Mouse (Mus musculus): ENCODE results near the gene Cracr2b. TPM values are rescaled to one million over a fixed set of nuclear protein-coding genes. Genes with fewer than 3 reads are reported as not detected.

The Cracr2b gene
- polyA plus RNA-seq, 1 experiment from 2014 or later = 8.1 TPM

- DNase-seq (ENCODE audit: low spot score) = no peak
- no peak overlapping the region for H3K4me3 ChIP-seq (replicated peaks; ENCODE audit: low read length)
- H3K36me3 ChIP-seq (replicated peaks; ENCODE audit: control insufficient read depth, insufficient read depth) = peaks cover 24% of the 10 kb centered on the region
- ATAC-seq (ENCODE audit: low FRiP score) = no peak
- no peak overlapping the region for H3K4me2 ChIP-seq (replicated peaks)
- WGBS = 87% methylated on average over 5 of the region's 5 CpGs
- no peak overlapping the region for H3K9ac ChIP-seq
- no peaks in the 10 kb centered on the region for H3K27me3 ChIP-seq (ENCODE audit: control insufficient read depth, insufficient read depth, low read length)
- H3K4me1 ChIP-seq (replicated peaks; ENCODE audit: control insufficient read depth, insufficient read depth, low read length) = no peaks in the 10 kb centered on the region
- no peaks in the 10 kb centered on the region for H3K9me3 ChIP-seq (ENCODE audit: control insufficient read depth, low read length)
- H3K27ac ChIP-seq = no peak overlapping the region
These were observed 41.6 kb downstream of the Cracr2b start for GRCm38 (mm10) chr7:141502556-141502905.

- no peak for ATAC-seq (ENCODE audit: low FRiP score)
- Histone ChIP-seq H3K4me2 (replicated peaks) (no peak overlapping the region), H3K4me1 (replicated peaks; ENCODE audit: control insufficient read depth, insufficient read depth, low read length) (no peaks in the 10 kb centered on the region), H3K9me3 (ENCODE audit: control insufficient read depth, low read length) (no peaks in the 10 kb centered on the region), H3K27ac (no peak overlapping the region), H3K36me3 (replicated peaks; ENCODE audit: control insufficient read depth, insufficient read depth) (peaks cover 11% of the 10 kb centered on the region), H3K27me3 (ENCODE audit: control insufficient read depth, insufficient read depth, low read length) (no peaks in the 10 kb centered on the region), H3K4me3 (replicated peaks; ENCODE audit: low read length) (no peak overlapping the region), H3K9ac (no peak overlapping the region)
- DNase-seq (ENCODE audit: low spot score) = no peak
- 78% methylated on average over 2 of the region's 2 CpGs for whole genome bisulfite sequencing
These were observed 45.4 kb downstream of the Cracr2b start for GRCm38 (mm10) chr7:141506278-141506677.

- H3K27me3 ChIP-seq (ENCODE audit: control insufficient read depth, insufficient read depth, low read length) = no peaks in the 10 kb centered on the region
- peaks cover 24% of the 10 kb centered on the region for H3K36me3 ChIP-seq (replicated peaks; ENCODE audit: control insufficient read depth, insufficient read depth)
- H3K4me1 ChIP-seq (replicated peaks; ENCODE audit: control insufficient read depth, insufficient read depth, low read length) = no peaks in the 10 kb centered on the region
- H3K27ac ChIP-seq = no peak overlapping the region
- H3K9ac ChIP-seq = no peak overlapping the region
- no peak for DNase-seq (ENCODE audit: low spot score)
- H3K9me3 ChIP-seq (ENCODE audit: control insufficient read depth, low read length) = no peaks in the 10 kb centered on the region
- no peak overlapping the region for H3K4me2 ChIP-seq (replicated peaks)
- H3K4me3 ChIP-seq (replicated peaks; ENCODE audit: low read length) = no peak overlapping the region
- no peak for ATAC-seq (ENCODE audit: low FRiP score)
These were observed 47.3 kb downstream of the Cracr2b start for GRCm38 (mm10) chr7:141508160-141508559.

- H3K27ac ChIP-seq = no peak overlapping the region
These were observed 49.3 kb downstream of the Cracr2b start for GRCm38 (mm10) chr7:141510196-141510595.

GRCm38 (mm10) chr7:141510681-141511191 is 49.8 kb downstream of the Cracr2b start:
- ATAC-seq (ENCODE audit: low FRiP score) = no peak
- Histone ChIP-seq H3K9me3 (ENCODE audit: control insufficient read depth, low read length) (no peaks in the 10 kb centered on the region), H3K4me1 (replicated peaks; ENCODE audit: control insufficient read depth, insufficient read depth, low read length) (no peaks in the 10 kb centered on the region), H3K4me2 (replicated peaks) (no peak overlapping the region), H3K27ac (no peak overlapping the region), H3K4me3 (replicated peaks; ENCODE audit: low read length) (no peak overlapping the region), H3K27me3 (ENCODE audit: control insufficient read depth, insufficient read depth, low read length) (no peaks in the 10 kb centered on the region), H3K36me3 (replicated peaks; ENCODE audit: control insufficient read depth, insufficient read depth) (peaks cover 47% of the 10 kb centered on the region), H3K9ac (no peak overlapping the region)
- peak; percentile 24 for DNase-seq (ENCODE audit: low spot score)
- 73% methylated on average over 8 of the region's 8 CpGs for WGBS

More at GRCm38 (mm10) chr7:141510196-141510595, 49.3 kb downstream of the Cracr2b start:
- Histone ChIP-seq H3K27me3 (ENCODE audit: control insufficient read depth, insufficient read depth, low read length) (no peaks in the 10 kb centered on the region), H3K36me3 (replicated peaks; ENCODE audit: control insufficient read depth, insufficient read depth) (peaks cover 42% of the 10 kb centered on the region), H3K4me2 (replicated peaks) (no peak overlapping the region), H3K4me1 (replicated peaks; ENCODE audit: control insufficient read depth, insufficient read depth, low read length) (no peaks in the 10 kb centered on the region), H3K9ac (no peak overlapping the region), H3K4me3 (replicated peaks; ENCODE audit: low read length) (no peak overlapping the region), H3K9me3 (ENCODE audit: control insufficient read depth, low read length) (no peaks in the 10 kb centered on the region)
- whole genome bisulfite sequencing = 94% methylated on average over 5 of the region's 5 CpGs
- DNase-seq (ENCODE audit: low spot score) = no peak
- no peak for ATAC-seq (ENCODE audit: low FRiP score)

Other genes with a start within 250 kb of the Cracr2b start
- 0.20 and 0.66 TPM in 2 replicates for gene Lmntd2, start 247.0 kb upstream of the Cracr2b start, polyA plus RNA-seq (2014; fragmentation: Nextera tagmentation; extraction: Ambion mirVana)
- gene Rassf7, start 245.2 kb upstream of the Cracr2b start, polyA plus RNA-seq (2014; fragmentation: Nextera tagmentation; extraction: Ambion mirVana) = 20.2 and 23.5 TPM in 2 replicates
- gene Phrf1, start 232.3 kb upstream of the Cracr2b start, polyA plus RNA-seq (2014; fragmentation: Nextera tagmentation; extraction: Ambion mirVana) = 61.8 and 63.5 TPM in 2 replicates
- 1.4 and 1.6 TPM in 2 replicates for gene Irf7, start 194.6 kb upstream of the Cracr2b start, polyA plus RNA-seq (2014; fragmentation: Nextera tagmentation; extraction: Ambion mirVana)
- gene Cdhr5, start 184.3 kb upstream of the Cracr2b start, polyA plus RNA-seq (2014; fragmentation: Nextera tagmentation; extraction: Ambion mirVana) = not detected in 2 replicates
- 3.2 and 4.1 TPM in 2 replicates for gene Sct, start 182.0 kb upstream of the Cracr2b start, polyA plus RNA-seq (2014; fragmentation: Nextera tagmentation; extraction: Ambion mirVana)
- gene Drd4, start 169.1 kb upstream of the Cracr2b start, polyA plus RNA-seq (2014; fragmentation: Nextera tagmentation; extraction: Ambion mirVana) = 0.65 and 0.88 TPM in 2 replicates
- gene Deaf1, start 133.4 kb upstream of the Cracr2b start, polyA plus RNA-seq (2014; fragmentation: Nextera tagmentation; extraction: Ambion mirVana) = 187 TPM in 2 replicates
- 24.7 and 32.6 TPM in 2 replicates for gene Tmem80, start 133.4 kb upstream of the Cracr2b start, polyA plus RNA-seq (2014; fragmentation: Nextera tagmentation; extraction: Ambion mirVana)
- gene Eps8l2, start 122.2 kb upstream of the Cracr2b start, polyA plus RNA-seq (2014; fragmentation: Nextera tagmentation; extraction: Ambion mirVana) = 0.98 and 1.2 TPM in 2 replicates
- 271 and 278 TPM in 2 replicates for gene Taldo1, start 68.9 kb upstream of the Cracr2b start, polyA plus RNA-seq (2014; fragmentation: Nextera tagmentation; extraction: Ambion mirVana)
- 36.9 and 43.4 TPM in 2 replicates for gene Gatd1, start 47.0 kb upstream of the Cracr2b start, polyA plus RNA-seq (2014; fragmentation: Nextera tagmentation; extraction: Ambion mirVana)
- 46.9 and 50.3 TPM in 2 replicates for gene Cend1, start 31.6 kb upstream of the Cracr2b start, polyA plus RNA-seq (2014; fragmentation: Nextera tagmentation; extraction: Ambion mirVana)
- gene Slc25a22, start 23.2 kb upstream of the Cracr2b start, polyA plus RNA-seq (2014; fragmentation: Nextera tagmentation; extraction: Ambion mirVana) = 73.0 and 81.4 TPM in 2 replicates
- gene Pidd1, start 17.1 kb upstream of the Cracr2b start, polyA plus RNA-seq (2014; fragmentation: Nextera tagmentation; extraction: Ambion mirVana) = 3.1 and 4.2 TPM in 2 replicates
- 669 and 782 TPM in 2 replicates for gene Rplp2, start 13.7 kb upstream of the Cracr2b start, polyA plus RNA-seq (2014; fragmentation: Nextera tagmentation; extraction: Ambion mirVana)
- gene Pnpla2, start 5.9 kb upstream of the Cracr2b start, polyA plus RNA-seq (2014; fragmentation: Nextera tagmentation; extraction: Ambion mirVana) = 15.3 and 18.4 TPM in 2 replicates
- gene Cd151, start 6.3 kb downstream of the Cracr2b start, polyA plus RNA-seq (2014; fragmentation: Nextera tagmentation; extraction: Ambion mirVana) = 47.0 and 50.4 TPM in 2 replicates
- gene Polr2l, start 14.0 kb downstream of the Cracr2b start, polyA plus RNA-seq (2014; fragmentation: Nextera tagmentation; extraction: Ambion mirVana) = 81.9 and 93.0 TPM in 2 replicates
- 61.0 and 62.2 TPM in 2 replicates for gene Tspan4, start 14.1 kb downstream of the Cracr2b start, polyA plus RNA-seq (2014; fragmentation: Nextera tagmentation; extraction: Ambion mirVana)
- 45.5 and 47.8 TPM in 2 replicates for gene Chid1, start 78.8 kb downstream of the Cracr2b start, polyA plus RNA-seq (2014; fragmentation: Nextera tagmentation; extraction: Ambion mirVana)
- gene Ap2a2, start 101.1 kb downstream of the Cracr2b start, polyA plus RNA-seq (2014; fragmentation: Nextera tagmentation; extraction: Ambion mirVana) = 104 TPM in 2 replicates
- 0.18 and 0.33 TPM in 2 replicates for gene Muc6, start 194.2 kb downstream of the Cracr2b start, polyA plus RNA-seq (2014; fragmentation: Nextera tagmentation; extraction: Ambion mirVana)
- 0.36 and 0.72 TPM in 2 replicates for gene Muc2, start 229.2 kb downstream of the Cracr2b start, polyA plus RNA-seq (2014; fragmentation: Nextera tagmentation; extraction: Ambion mirVana)

Measured in hindbrain, embryonic 14.5 days (tissue).